Mouse (Mus musculus) heart, postnatal 0 days (tissue): ENCODE results near the gene Cacnb1.

Source experiments
- CTCF ChIP-seq: IDR thresholded peaks from 2 replicates; pipeline ENCODE4 v1.5.1; 2016; ENCODE audit warnings: antibody characterized with exemption, control low read depth, low read depth
- EP300 ChIP-seq: IDR thresholded peaks from 2 replicates; pipeline ENCODE4 v1.6.1; 2016; ENCODE audit warnings: antibody characterized with exemption, low read depth

GRCm38 (mm10) chr11:98022253-98022554 is 630 bp downstream of the Cacnb1 start:
- TF ChIP-seq CTCF (no peak), EP300 (no peak)
